Mouse (Mus musculus) forelimb bud, embryonic 11.5 days (tissue): Measurements from ENCODE around the gene Gbgt1.

Source experiments
- DNase-seq: peaks from one replicate; pipeline ENCODE4 v3.0.0-alpha.2; 2012; ENCODE audit warnings: low read depth, low spot score

Gene Gbgt1

GRCm38 (mm10) chr2:28549157-28549556, 52.5 kb downstream of the Gbgt1 start:
- DNase-seq: no peak

GRCm38 (mm10) chr2:28552301-28552700, 55.6 kb downstream of the Gbgt1 start:
- DNase-seq: no peak
